Mouse (Mus musculus) ES-E14 (cell line): Measurements from ENCODE around the gene Mocs2. TPM values are rescaled to one million over a fixed set of nuclear protein-coding genes. Genes with fewer than 3 reads are reported as not detected.
A peak's percentile ranks its signal among the peaks of the same experiment; 100 is the strongest.

Source experiments
- DNase-seq: peaks from one replicate; pipeline ENCODE4 v3.0.0-alpha.2; 2013; ENCODE audit warnings: low read depth, low spot score
- H3K27ac ChIP-seq: 2 replicates; pipeline ENCODE4 v1.5.1; 2012; ENCODE audit warnings: low read depth, mild to moderate bottlenecking, low read length, moderate library complexity, mixed read lengths; ENCODE audit not compliant: poor library complexity, insufficient read depth, severe bottlenecking
- H3K36me3 ChIP-seq: 2 replicates; pipeline ENCODE4 v1.6.1; 2012; ENCODE audit warnings: mild to moderate bottlenecking, low read length, moderate library complexity, mixed read lengths; ENCODE audit not compliant: control insufficient read depth, poor library complexity, insufficient read depth, severe bottlenecking
- H3K4me1 ChIP-seq, 2 experiments: fragments of 150-350 bp in 1 of 2; sonication (generic) in 1 of 2; 2 replicates each; pipeline ENCODE4 v1.6.1; 2012; ENCODE audit warnings: low read length in 2 of 2, mild to moderate bottlenecking in 1 of 2, mixed read lengths in 1 of 2; ENCODE audit not compliant: control insufficient read depth in 2 of 2, insufficient read depth in 2 of 2, poor library complexity in 1 of 2
- H3K4me3 ChIP-seq, 2 experiments: fragments of 150-350 bp in 1 of 2; sonication (generic) in 1 of 2; 2 replicates each; pipeline ENCODE4 v1.5.1; 2012; ENCODE audit warnings: low read length in 2 of 2, low read depth in 1 of 2, mild to moderate bottlenecking in 1 of 2, mixed read lengths in 1 of 2; ENCODE audit not compliant: insufficient read depth in 1 of 2, poor library complexity in 1 of 2, severe bottlenecking in 1 of 2
- H3K9ac ChIP-seq: 2 replicates; pipeline ENCODE4 v1.6.1; 2012; ENCODE audit warnings: low read depth, mild to moderate bottlenecking, low read length, mixed read lengths; ENCODE audit not compliant: poor library complexity, insufficient read depth, severe bottlenecking
- H3K9me3 ChIP-seq: fragments of 150-350 bp; sonication (generic); 2 replicates; pipeline ENCODE4 v1.6.1; 2012; ENCODE audit warnings: low read depth, mild to moderate bottlenecking, low read length; ENCODE audit not compliant: control insufficient read depth, insufficient read depth
- CHD2 ChIP-seq: IDR thresholded peaks from 2 replicates; pipeline ENCODE4 v1.6.1; 2014; ENCODE audit warnings: mild to moderate bottlenecking, low read depth, low read length, inconsistent platforms
- HCFC1 ChIP-seq: IDR thresholded peaks from 2 replicates; pipeline ENCODE4 v1.6.1; 2012; ENCODE audit warnings: low read length, inconsistent platforms, borderline replicate concordance; ENCODE audit not compliant: insufficient read depth
- MAFK ChIP-seq: IDR thresholded peaks from 2 replicates; pipeline ENCODE4 v1.6.1; 2014; ENCODE audit warnings: mild to moderate bottlenecking, low read depth, low read length, inconsistent platforms; ENCODE audit not compliant: insufficient read depth
- ZC3H11A ChIP-seq: IDR thresholded peaks from 2 replicates; pipeline ENCODE4 v1.6.1; 2012; ENCODE audit warnings: low read depth, mild to moderate bottlenecking, inconsistent platforms, low read length, borderline replicate concordance
- ZNF384 ChIP-seq: IDR thresholded peaks from 2 replicates; pipeline ENCODE4 v1.6.1; 2012; ENCODE audit warnings: low read depth, low read length, inconsistent platforms
- in situ Hi-C, 2 experiments: fragments of 600-800 bp; cut with MboI; formaldehyde crosslinking; loops; one replicate each; pipeline ENCODE4 v1.15.1; 2025; ENCODE audit warnings: low sequenced_read_pairs in 2 of 2, inconsistent platforms in 1 of 2; ENCODE audit not compliant: unreplicated experiment in 2 of 2
- total RNA-seq: library from RNA; depleted of rRNA; stranded (reverse); fragments of 300-350 nt; gene quantifications from 2 replicates; pipeline ENCODE4 v1.2.3, GENCODE M21; 2012

The Mocs2 gene
- total RNA-seq, 1 experiment = 27.7 TPM

- H3K9me3 ChIP-seq = no peaks in the 10 kb centered on the region
- DNase-seq = no peak
- no peak overlapping the region for H3K27ac ChIP-seq
- no peaks in the 10 kb centered on the region for H3K4me1 ChIP-seq
- no peaks in the 10 kb centered on the region for H3K36me3 ChIP-seq
- no peak overlapping the region for H3K9ac ChIP-seq
- no peak for TF ChIP-seq ZC3H11A
- no peak for TF ChIP-seq MAFK
- TF ChIP-seq CHD2 = no peak
- TF ChIP-seq HCFC1 = no peak
- TF ChIP-seq ZNF384 = no peak
- H3K4me3 ChIP-seq = no peak overlapping the region
- in situ Hi-C loops = no loop called here
These were observed 15.1 kb upstream of the Mocs2 start for GRCm38 (mm10) chr13:114802971-114803370.

DNA sequence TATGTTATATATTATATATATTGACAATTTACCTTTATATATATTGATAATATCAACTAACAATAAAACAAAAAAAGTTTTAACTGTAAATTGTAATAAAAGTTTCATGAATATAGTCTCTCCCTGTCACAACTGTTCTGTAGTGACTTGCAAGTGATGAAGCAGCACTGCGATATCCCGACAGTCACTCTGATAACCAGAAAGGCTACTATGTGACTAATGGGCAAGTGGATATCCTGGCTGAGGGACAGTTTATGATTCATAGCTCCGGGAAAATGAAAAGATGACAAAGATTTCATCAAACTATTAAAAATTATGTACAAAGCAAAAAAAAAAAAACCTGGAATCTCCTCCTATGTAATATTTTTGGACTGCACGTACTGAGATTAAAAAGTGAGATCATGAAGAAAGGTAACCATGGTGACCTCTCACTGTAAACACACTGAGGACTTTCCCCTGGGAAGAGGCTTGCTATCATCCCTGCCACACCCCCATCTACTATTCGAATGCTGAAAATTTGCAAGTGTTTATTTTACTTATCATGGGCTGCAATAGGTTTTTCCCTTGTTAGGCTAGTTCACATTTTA, 8.3 kb upstream of the Mocs2 start:
- H3K4me1 ChIP-seq = no peaks in the 10 kb centered on the region
- H3K36me3 ChIP-seq = no peaks in the 10 kb centered on the region
- no peak overlapping the region for H3K27ac ChIP-seq
- no peaks in the 10 kb centered on the region for H3K9me3 ChIP-seq
- no peak overlapping the region for H3K9ac ChIP-seq
- in situ Hi-C loops = no loop called here
- H3K4me3 ChIP-seq = no peak overlapping the region
- no peak for TF ChIP-seq ZC3H11A
- TF ChIP-seq MAFK = no peak
- TF ChIP-seq CHD2 = no peak
- TF ChIP-seq HCFC1 = no peak
- no peak for TF ChIP-seq ZNF384
- no peak for DNase-seq

- no peaks in the 10 kb centered on the region for H3K9me3 ChIP-seq
- in situ Hi-C loops = no loop called here
- peak overlapping the region; percentile 73 to 78 for H3K4me3 ChIP-seq
- TF ChIP-seq CHD2 = no peak
- TF ChIP-seq MAFK = no peak
- no peak for TF ChIP-seq ZC3H11A
- no peak for TF ChIP-seq ZNF384
- no peak for TF ChIP-seq HCFC1
- no peak for DNase-seq
- peak overlapping the region; percentile 79 for H3K9ac ChIP-seq
- no peaks in the 10 kb centered on the region for H3K36me3 ChIP-seq
- H3K4me1 ChIP-seq = no peaks in the 10 kb centered on the region
- no peak overlapping the region for H3K27ac ChIP-seq
These were observed 477 bp downstream of the Mocs2 start for GRCm38 (mm10) chr13:114818513-114818912.

DNA sequence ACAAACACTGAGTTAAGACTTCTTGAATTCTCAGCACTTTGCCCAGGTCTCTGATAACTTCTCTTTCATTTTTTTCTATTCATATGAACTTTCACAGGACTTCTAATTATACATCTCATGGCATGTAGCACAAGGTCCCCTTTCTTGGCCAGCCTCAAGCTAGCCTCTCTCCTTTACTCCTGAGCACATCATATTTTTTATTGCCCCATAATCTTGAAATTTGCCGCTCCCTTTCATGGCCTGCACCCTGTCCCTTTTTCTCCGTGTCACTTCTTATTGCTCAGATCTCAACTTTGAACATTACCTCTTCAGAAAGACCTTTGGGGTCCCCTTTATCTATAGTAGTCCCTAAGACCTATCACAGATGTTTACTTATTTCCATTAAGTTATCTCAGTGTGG, 4.8 kb downstream of the Mocs2 start:
- Histone ChIP-seq H3K9me3 (no peaks in the 10 kb centered on the region), H3K27ac (no peak overlapping the region), H3K9ac (no peak overlapping the region), H3K4me3 (no peak overlapping the region), H3K4me1 (no peaks in the 10 kb centered on the region), H3K36me3 (no peaks in the 10 kb centered on the region)
- TF ChIP-seq ZNF384 = no peak
- TF ChIP-seq CHD2 = no peak
- no peak for TF ChIP-seq MAFK
- no peak for TF ChIP-seq HCFC1
- TF ChIP-seq ZC3H11A = no peak
- in situ Hi-C loops = no loop called here
- DNase-seq = no peak
